Mouse (Mus musculus): Measurements from ENCODE around the gene Rpl27a. TPM values are rescaled to one million over a fixed set of nuclear protein-coding genes. Genes with fewer than 3 reads are reported as not detected.

Rpl27a gene
- total RNA-seq (2021) (100 to 1,000 TPM; 102 to 105 TPM), polyA plus RNA-seq (2012; rRNA removed) (136 and 167 TPM in 2 replicates)
- long read RNA-seq, transcript Rpl27a-203 (5 exons, 1,158 nt): major isoform, 134 of 135 reads
- long read RNA-seq, partial matches to known transcripts: 0 of 135 reads
- long read RNA-seq, other reads (novel, unspliced or antisense): 1 of 135 reads

DNA sequence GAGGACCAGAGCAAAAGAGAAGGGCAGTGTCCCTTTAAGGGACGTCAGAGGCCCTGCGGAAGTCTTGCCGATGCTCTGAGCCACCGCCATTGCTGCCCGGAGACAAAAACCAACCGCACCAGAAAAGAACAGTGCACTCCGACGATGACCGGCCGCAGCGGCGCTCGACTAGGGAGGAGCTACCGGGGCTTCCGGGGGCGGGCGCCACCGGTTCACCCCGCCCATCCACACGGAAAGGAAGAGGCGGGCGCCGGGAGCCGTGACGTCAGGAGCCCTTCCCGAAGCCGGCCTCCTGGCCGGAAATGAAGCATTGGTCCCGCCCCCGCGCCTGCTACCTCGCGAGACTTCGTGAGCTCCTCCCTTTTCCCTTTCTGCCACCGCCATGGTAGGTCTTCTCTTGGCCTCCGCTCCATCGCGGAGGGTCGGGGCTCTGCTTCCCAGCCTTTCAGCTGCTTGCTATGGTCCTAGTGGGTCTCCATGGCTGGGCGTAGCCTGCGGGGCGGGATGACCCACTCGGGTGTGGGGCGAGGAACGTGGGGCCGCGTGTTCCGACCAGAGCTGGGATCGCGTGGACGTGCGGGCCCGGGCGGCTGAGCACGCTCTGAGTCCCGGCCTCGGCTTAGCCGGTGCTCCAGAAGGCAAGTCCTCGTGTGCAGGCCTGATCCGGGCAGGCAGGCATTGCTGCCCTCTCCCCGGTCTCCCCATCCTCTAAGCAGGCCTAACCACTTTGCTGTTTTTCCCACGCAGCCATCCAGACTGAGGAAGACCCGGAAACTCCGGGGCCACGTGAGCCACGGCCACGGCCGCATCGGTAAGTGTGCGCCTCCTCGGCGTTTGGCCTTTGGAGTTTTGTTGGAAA, at the start of gene Rpl27a:
TSS of gene Rpl27a (plus strand) at position 310 of the 859 bp plus-strand sequence.
- intact Hi-C loops (cut with DNase I): no loop called here
- H3K4me1 ChIP-seq (ENCODE audit: control insufficient read depth, insufficient read depth, low read length): peaks cover 9% of the 10 kb centered on the region

DNA sequence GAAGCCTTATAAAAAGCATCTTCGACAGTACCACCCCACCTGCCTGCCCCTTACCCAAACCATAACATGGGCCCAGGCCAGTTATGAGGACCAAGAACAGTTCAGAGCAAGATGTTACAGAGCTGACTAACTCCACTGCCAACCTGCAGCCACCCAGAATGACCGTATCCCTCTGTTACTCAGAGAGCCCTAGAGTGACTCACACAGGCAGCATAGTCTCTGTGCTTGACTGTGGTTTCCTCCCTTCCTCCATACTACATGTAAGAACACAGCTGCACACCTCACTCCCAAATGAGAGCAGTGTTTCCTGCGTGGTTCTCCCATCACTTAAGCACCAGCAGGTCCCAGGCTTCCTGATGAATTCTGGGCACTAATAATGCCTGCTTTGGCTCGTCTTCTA, 48.2 kb upstream of the Rpl27a start:
- no peak overlapping the region for H3K9ac ChIP-seq (ENCODE audit: low read depth, low read length)
- peaks cover 8% of the 10 kb centered on the region for H3K4me1 ChIP-seq (ENCODE audit: control insufficient read depth, insufficient read depth, low read length)
- no peaks in the 10 kb centered on the region for H3K27me3 ChIP-seq (ENCODE audit: control insufficient read depth, insufficient read depth, low read length)
- H3K36me3 ChIP-seq (ENCODE audit: control insufficient read depth, insufficient read depth, low read length): no peaks in the 10 kb centered on the region; the same call in 1 of the 2 replicates
- intact Hi-C loops (cut with DNase I): no loop called here
- WGBS: 53% methylated on average over 4 of the region's 4 CpGs
- no peak for DNase-seq
- H3K4me3 ChIP-seq: no peak overlapping the region
- H3K27ac ChIP-seq: no peak overlapping the region
- TF ChIP-seq EP300 (IDR thresholded peaks at IDR 0.05; ENCODE audit: insufficient read depth, low read depth, low read length): no peak
- TF ChIP-seq POLR2A (IDR thresholded peaks at IDR 0.05; ENCODE audit: insufficient read depth, low read depth, low read length): no peak
- TF ChIP-seq CTCF (IDR thresholded peaks at IDR 0.05): no peak
- no peaks in the 10 kb centered on the region for H3K79me2 ChIP-seq (replicated peaks; ENCODE audit: control insufficient read depth, insufficient read depth, low read length)

More for the DNA sequence above, at the start of gene Rpl27a:
- under 1% methylated on average over 72 of the region's 72 CpGs for WGBS
- Histone ChIP-seq H3K9ac (ENCODE audit: low read depth, low read length) (peak within 1 kb of the TSS; percentile 95), H3K4me3 (peak within 1 kb of the TSS; percentile 98), H3K27me3 (ENCODE audit: control insufficient read depth, insufficient read depth, low read length) (no peaks in the 10 kb centered on the region), H3K79me2 (replicated peaks; ENCODE audit: control insufficient read depth, insufficient read depth, low read length) (no peaks in the 10 kb centered on the region; the same call in 1 of the 2 replicates), H3K27ac (peak within 1 kb of the TSS; percentile 93), H3K36me3 (ENCODE audit: control insufficient read depth, insufficient read depth, low read length) (peaks cover 25% of the 10 kb centered on the region)
- TF ChIP-seq POLR2A (IDR thresholded peaks at IDR 0.05; ENCODE audit: insufficient read depth, low read depth, low read length) (peak; percentile 97), CTCF (IDR thresholded peaks at IDR 0.05) (peak; percentile 22), EP300 (IDR thresholded peaks at IDR 0.05; ENCODE audit: insufficient read depth, low read depth, low read length) (peak; percentile 82; the same call in 1 of the 2 replicates)
- peak; percentile 99 for DNase-seq

DNA sequence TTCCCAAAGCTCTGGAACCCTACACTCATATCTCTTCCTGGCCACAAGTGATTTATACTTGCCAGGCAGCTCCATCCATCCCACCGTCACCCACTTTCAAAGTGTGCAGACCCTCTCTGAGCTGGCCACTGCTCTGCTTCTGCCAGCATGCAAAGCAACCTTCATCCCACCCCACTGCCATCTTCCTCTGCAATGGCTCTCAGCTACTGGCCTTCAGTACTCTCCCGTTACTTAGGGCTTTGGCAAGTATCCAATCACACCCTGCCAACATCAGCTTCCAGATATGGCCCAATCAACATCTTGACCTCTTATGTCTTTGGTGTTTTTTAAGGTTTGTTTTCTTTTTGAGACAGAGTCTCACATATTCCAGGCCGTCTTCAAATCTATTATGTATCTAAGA, 41.0 kb upstream of the Rpl27a start:
- WGBS: 51% methylated on average over 3 of the region's 3 CpGs
- Histone ChIP-seq H3K27me3 (ENCODE audit: control insufficient read depth, insufficient read depth, low read length) (no peaks in the 10 kb centered on the region), H3K79me2 (replicated peaks; ENCODE audit: control insufficient read depth, insufficient read depth, low read length) (no peaks in the 10 kb centered on the region), H3K4me3 (no peak overlapping the region), H3K4me1 (ENCODE audit: control insufficient read depth, insufficient read depth, low read length) (no peaks in the 10 kb centered on the region), H3K27ac (no peak overlapping the region), H3K36me3 (ENCODE audit: control insufficient read depth, insufficient read depth, low read length) (no peaks in the 10 kb centered on the region), H3K9ac (ENCODE audit: low read depth, low read length) (no peak overlapping the region)
- no peak for DNase-seq
- no peak for TF ChIP-seq EP300 (IDR thresholded peaks at IDR 0.05; ENCODE audit: insufficient read depth, low read depth, low read length)
- no peak for TF ChIP-seq CTCF (IDR thresholded peaks at IDR 0.05)
- TF ChIP-seq POLR2A (IDR thresholded peaks at IDR 0.05; ENCODE audit: insufficient read depth, low read depth, low read length): no peak
- intact Hi-C loops (cut with DNase I): no loop called here

DNA sequence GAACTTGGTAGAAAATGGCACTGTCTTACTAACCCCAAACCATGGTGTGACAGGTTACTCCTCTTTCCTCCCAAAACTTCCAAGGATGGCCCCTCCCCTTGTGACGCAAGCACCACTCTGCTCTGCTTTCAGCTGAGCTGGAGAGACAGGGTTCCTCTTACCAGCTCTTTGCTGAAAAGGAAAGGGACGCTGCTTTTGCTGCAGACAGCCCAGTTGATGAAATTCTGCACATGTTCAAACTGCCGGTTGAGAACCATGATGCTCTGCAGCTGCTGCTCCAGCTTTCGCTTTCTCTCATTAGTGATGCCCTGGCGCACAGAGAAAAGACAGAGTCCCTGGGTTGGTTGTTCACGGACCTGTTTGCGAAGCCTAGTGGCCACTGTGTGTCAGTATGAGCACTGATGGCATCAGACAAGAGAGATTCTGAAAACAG, 38.2 kb upstream of the Rpl27a start:
- H3K4me3 ChIP-seq: no peak overlapping the region
- H3K4me1 ChIP-seq (ENCODE audit: control insufficient read depth, insufficient read depth, low read length): no peaks in the 10 kb centered on the region
- H3K36me3 ChIP-seq (ENCODE audit: control insufficient read depth, insufficient read depth, low read length): no peaks in the 10 kb centered on the region
- no peak overlapping the region for H3K27ac ChIP-seq
- peak; percentile 37 to 49 for DNase-seq
- H3K9ac ChIP-seq (ENCODE audit: low read depth, low read length): no peak overlapping the region
- no peaks in the 10 kb centered on the region for H3K79me2 ChIP-seq (replicated peaks; ENCODE audit: control insufficient read depth, insufficient read depth, low read length)
- 41% methylated on average over 7 of the region's 7 CpGs for WGBS
- TF ChIP-seq CTCF (IDR thresholded peaks at IDR 0.05) (peak; percentile 47), EP300 (IDR thresholded peaks at IDR 0.05; ENCODE audit: insufficient read depth, low read depth, low read length) (no peak)
- intact Hi-C loops (cut with DNase I): no loop called here
- H3K27me3 ChIP-seq (ENCODE audit: control insufficient read depth, insufficient read depth, low read length): no peaks in the 10 kb centered on the region

DNA sequence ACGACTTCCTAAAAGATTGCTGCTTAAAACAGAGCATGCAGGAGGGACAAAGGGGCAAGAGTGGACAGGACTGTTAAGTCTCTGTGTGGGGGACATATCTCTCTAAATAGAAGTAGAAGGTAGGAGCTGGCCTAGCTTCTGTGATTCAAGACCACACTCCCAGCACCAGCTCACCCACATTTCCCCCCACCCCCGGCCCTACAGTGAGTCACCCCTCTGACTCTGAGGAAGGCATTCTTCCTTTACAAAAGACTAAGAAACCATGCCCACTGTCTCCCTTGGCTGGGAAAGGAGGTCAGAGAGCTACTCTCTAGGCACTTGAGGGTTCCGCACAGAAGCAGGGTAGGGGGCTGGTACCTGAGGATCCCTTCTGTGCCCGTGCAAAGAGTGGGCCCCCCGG, 34.7 kb upstream of the Rpl27a start:
- no peaks in the 10 kb centered on the region for H3K4me1 ChIP-seq (ENCODE audit: control insufficient read depth, insufficient read depth, low read length)
- H3K79me2 ChIP-seq (replicated peaks; ENCODE audit: control insufficient read depth, insufficient read depth, low read length): no peaks in the 10 kb centered on the region
- 70% methylated on average over 5 of the region's 5 CpGs for WGBS
- no peaks in the 10 kb centered on the region for H3K36me3 ChIP-seq (ENCODE audit: control insufficient read depth, insufficient read depth, low read length)
- H3K4me3 ChIP-seq: no peak overlapping the region
- no peak overlapping the region for H3K27ac ChIP-seq
- H3K9ac ChIP-seq (ENCODE audit: low read depth, low read length): no peak overlapping the region
- intact Hi-C loops (cut with DNase I): no loop called here
- no peaks in the 10 kb centered on the region for H3K27me3 ChIP-seq (ENCODE audit: control insufficient read depth, insufficient read depth, low read length)
- DNase-seq: no peak
- TF ChIP-seq EP300 (IDR thresholded peaks at IDR 0.05; ENCODE audit: insufficient read depth, low read depth, low read length) (no peak), CTCF (IDR thresholded peaks at IDR 0.05) (no peak), POLR2A (IDR thresholded peaks at IDR 0.05; ENCODE audit: insufficient read depth, low read depth, low read length) (no peak)

All from heart, adult 2 months (tissue).